Mouse (Mus musculus) hindbrain, postnatal 0 days (tissue): ENCODE measurements around the gene Nyap1. TPM values are rescaled to one million over a fixed set of nuclear protein-coding genes. Genes with fewer than 3 reads are reported as not detected.

Experiments used
- ATAC-seq: fragments of 200-750 bp; cut with Nextera tagmentation; 2 replicates; pipeline ENCODE4 v1.8.0; 2017; ENCODE audit warnings: mild to moderate bottlenecking, moderate TSS enrichment, moderate library complexity
- DNase-seq: peaks from one replicate; pipeline ENCODE4 v3.0.0-alpha.2; 2015; ENCODE audit warnings: low spot score
- H3K27ac ChIP-seq: fragments of 300-500 bp; sonication (generic); 2 replicates; pipeline ENCODE4 v1.5.1; 2014; ENCODE audit warnings: mild to moderate bottlenecking
- H3K27me3 ChIP-seq: fragments of 300-500 bp; sonication (generic); 2 replicates; pipeline ENCODE4 v1.6.1; 2014; ENCODE audit warnings: low read length, mixed read lengths; ENCODE audit not compliant: insufficient read depth
- H3K36me3 ChIP-seq: fragments of 300-500 bp; sonication (generic); 2 replicates; pipeline ENCODE4 v1.6.1; 2014; ENCODE audit warnings: low read length, mixed read lengths; ENCODE audit not compliant: insufficient read depth
- H3K4me1 ChIP-seq: fragments of 300-500 bp; sonication (generic); 2 replicates; pipeline ENCODE4 v1.6.1; 2014; ENCODE audit warnings: antibody characterized with exemption, low read length, mixed read lengths; ENCODE audit not compliant: insufficient read depth
- H3K4me2 ChIP-seq: fragments of 300-500 bp; sonication (generic); 2 replicates; pipeline ENCODE4 v1.6.1; 2014; ENCODE audit warnings: low read depth, mild to moderate bottlenecking, low read length, moderate library complexity, mixed read lengths
- H3K4me3 ChIP-seq: fragments of 300-500 bp; sonication (generic); 2 replicates; pipeline ENCODE4 v1.5.1; 2014; ENCODE audit warnings: low read length
- H3K9ac ChIP-seq: fragments of 300-500 bp; sonication (generic); replicated peaks from 2 replicates; pipeline ENCODE4 v1.6.1; 2014; ENCODE audit warnings: mild to moderate bottlenecking, low read length, moderate library complexity, mixed read lengths
- H3K9me3 ChIP-seq: fragments of 300-500 bp; sonication (generic); 2 replicates; pipeline ENCODE4 v1.6.1; 2016; ENCODE audit warnings: low read length, mixed read lengths
- CTCF ChIP-seq: IDR thresholded peaks from 2 replicates; pipeline ENCODE4 v1.5.1; 2016; ENCODE audit warnings: antibody characterized with exemption, control low read depth, low read depth
- WGBS: fragments of 180-500 bp; shearing (Covaris S2); extraction: QIAGEN DNeasy Blood & Tissue Kit; methylation state at CpG from one replicate; pipeline ENCODE4 v1.1.7; 2014; 5-methylcytosine and 5-hydroxymethylcytosine counted together
- polyA plus RNA-seq: library from polyadenylated mRNA; unstranded; fragments of >200 nt; fragmentation: Nextera tagmentation; extraction: Ambion mirVana; gene quantifications from 2 replicates; pipeline ENCODE4 v1.2.1, GENCODE M21; 2015
- total RNA-seq: library from RNA; depleted of rRNA; stranded (reverse); fragments of >200 nt; gene quantifications from 2 replicates; pipeline ENCODE4 v1.2.3, GENCODE M21; 2014; rRNA removed

The Nyap1 gene
- total and polyA plus RNA-seq, 2 experiments from 2014 or later, result 33.2 to 192 TPM

- Histone ChIP-seq H3K9me3 (no peaks in the 10 kb centered on the region), H3K4me3 (no peak overlapping the region), H3K27ac (no peak overlapping the region), H3K9ac (no peak overlapping the region), H3K36me3 (no peaks in the 10 kb centered on the region), H3K4me1 (no peaks in the 10 kb centered on the region), H3K27me3 (no peaks in the 10 kb centered on the region), H3K4me2 (no peak overlapping the region)
- no peak for TF ChIP-seq CTCF
- ATAC-seq, result no peak
- DNase-seq, result no peak
- WGBS, result 91% methylated on average over 3 of the region's 3 CpGs
Measured at GRCm38 (mm10) chr5:137689974-137690373, 51.4 kb downstream of the Nyap1 start.

GRCm38 (mm10) chr5:137686127-137686790, 55.1 kb downstream of the Nyap1 start:
- H3K4me2 ChIP-seq, result no peak overlapping the region
- no peaks in the 10 kb centered on the region for H3K9me3 ChIP-seq
- ATAC-seq (no peak), DNase-seq (no peak)
- no peaks in the 10 kb centered on the region for H3K27me3 ChIP-seq
- WGBS, result 89% methylated on average over 6 of the region's 6 CpGs
- no peak overlapping the region for H3K27ac ChIP-seq
- no peak overlapping the region for H3K9ac ChIP-seq
- H3K36me3 ChIP-seq, result no peaks in the 10 kb centered on the region
- H3K4me3 ChIP-seq, result no peak overlapping the region
- no peak for TF ChIP-seq CTCF
- peaks cover 5% of the 10 kb centered on the region for H3K4me1 ChIP-seq

DNA sequence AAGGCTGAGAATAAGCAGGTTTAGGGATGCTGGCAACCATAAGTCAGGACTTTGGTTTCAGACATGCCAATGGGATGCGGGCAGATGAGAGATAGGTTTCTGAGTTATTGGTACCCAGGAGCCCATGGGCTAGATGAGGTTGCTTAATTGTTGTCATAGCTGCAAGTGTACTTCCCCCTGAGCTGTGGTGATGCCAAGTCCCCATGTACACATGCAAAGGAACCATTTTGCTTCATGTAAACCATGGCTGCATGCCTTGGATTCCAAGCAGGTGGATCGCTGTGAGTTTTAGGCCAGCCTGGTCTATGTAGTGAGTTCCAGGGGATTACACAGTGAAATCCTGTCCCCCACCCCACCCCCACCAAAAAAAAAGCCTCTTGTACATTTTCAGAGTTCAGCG, 55.8 kb downstream of the Nyap1 start:
- 96% methylated on average over 3 of the region's 3 CpGs for WGBS
- Histone ChIP-seq H3K4me1 (peaks cover 5% of the 10 kb centered on the region), H3K27ac (no peak overlapping the region), H3K9ac (no peak overlapping the region), H3K4me2 (no peak overlapping the region), H3K9me3 (no peaks in the 10 kb centered on the region), H3K36me3 (no peaks in the 10 kb centered on the region), H3K27me3 (no peaks in the 10 kb centered on the region), H3K4me3 (no peak overlapping the region)
- ATAC-seq (no peak), DNase-seq (no peak)
- TF ChIP-seq CTCF, result no peak

GRCm38 (mm10) chr5:137684294-137685123, 56.9 kb downstream of the Nyap1 start, which contains the start of gene Agfg2:
Gene Agfg2 (minus strand): TSS chr5:137684726.
- H3K27ac ChIP-seq, result peak within 1 kb of the TSS; percentile 76
- no peaks in the 10 kb centered on the region for H3K9me3 ChIP-seq
- peak within 1 kb of the TSS; percentile 60 for H3K9ac ChIP-seq
- no peaks in the 10 kb centered on the region for H3K27me3 ChIP-seq
- no peaks in the 10 kb centered on the region for H3K36me3 ChIP-seq
- DNase-seq, result peak; percentile 99
- WGBS, result under 1% methylated on average over 59 of the region's 62 CpGs
- ATAC-seq, result peak; percentile 100
- TF ChIP-seq CTCF, result peak; percentile 46
- H3K4me1 ChIP-seq, result peaks cover 5% of the 10 kb centered on the region
- H3K4me2 ChIP-seq, result peak within 1 kb of the TSS; percentile 96
- H3K4me3 ChIP-seq, result peak within 1 kb of the TSS; percentile 79

- ATAC-seq (no peak), DNase-seq (peak; percentile 57)
- Histone ChIP-seq H3K9ac (peak overlapping the region; percentile 60), H3K4me3 (peak overlapping the region; percentile 79), H3K36me3 (no peaks in the 10 kb centered on the region), H3K9me3 (no peaks in the 10 kb centered on the region), H3K4me1 (peaks cover 5% of the 10 kb centered on the region), H3K27ac (peak overlapping the region; percentile 76), H3K27me3 (no peaks in the 10 kb centered on the region), H3K4me2 (peak overlapping the region; percentile 96)
- 11% methylated on average over 27 of the region's 28 CpGs for WGBS
- TF ChIP-seq CTCF, result no peak
Measured at GRCm38 (mm10) chr5:137683388-137684293, 57.8 kb downstream of the Nyap1 start.

DNA sequence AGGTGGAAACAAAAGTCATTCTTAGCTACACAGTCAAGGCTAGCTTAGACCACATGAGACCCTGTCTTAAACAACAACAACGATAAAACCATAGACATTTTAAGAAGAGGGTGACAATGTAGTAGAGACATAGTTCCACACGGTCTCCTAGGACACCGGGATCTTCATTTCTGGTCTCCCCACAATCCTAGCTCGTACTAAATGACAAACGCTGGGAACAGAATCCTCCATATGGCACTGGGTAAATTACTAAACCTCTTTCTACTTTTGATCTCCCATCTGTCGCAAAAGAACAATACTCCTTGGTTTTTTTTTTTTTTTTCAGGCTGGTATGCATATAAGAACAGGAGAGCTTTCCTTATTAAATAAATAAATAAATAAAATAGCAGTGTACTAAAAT, 58.9 kb downstream of the Nyap1 start:
- Histone ChIP-seq H3K9me3 (no peaks in the 10 kb centered on the region), H3K4me2 (peak overlapping the region; percentile 96), H3K9ac (no peak overlapping the region), H3K36me3 (no peaks in the 10 kb centered on the region), H3K4me1 (peaks cover 5% of the 10 kb centered on the region), H3K27ac (no peak overlapping the region), H3K4me3 (0 out of 2 replicates have a peak overlapping the region, but pooled peaks have one; percentile 79), H3K27me3 (no peaks in the 10 kb centered on the region)
- no peak for DNase-seq
- no peak for ATAC-seq
- 73% methylated on average over 6 of the region's 6 CpGs for WGBS
- TF ChIP-seq CTCF, result no peak

Other genes with a start within 250 kb of the Nyap1 start
- gene Pop7, start 239.1 kb downstream of the Nyap1 start, total RNA-seq, result 62.1 and 83.5 TPM in 2 replicates
- gene Pop7, start 239.1 kb downstream of the Nyap1 start, polyA plus RNA-seq, result 82.2 and 85.3 TPM in 2 replicates
- 20.3 and 21.4 TPM in 2 replicates for gene Gigyf1, start 223.1 kb downstream of the Nyap1 start, total RNA-seq
- 15.1 and 16.2 TPM in 2 replicates for gene Gigyf1, start 223.1 kb downstream of the Nyap1 start, polyA plus RNA-seq
- gene Epo, start 208.4 kb downstream of the Nyap1 start, total RNA-seq, result not detected in 2 replicates
- gene Epo, start 208.4 kb downstream of the Nyap1 start, polyA plus RNA-seq, result not detected in 2 replicates
- gene Gnb2, start 208.1 kb downstream of the Nyap1 start, total RNA-seq, result 1,135 and 1,251 TPM in 2 replicates
- gene Gnb2, start 208.1 kb downstream of the Nyap1 start, polyA plus RNA-seq, result 570 and 592 TPM in 2 replicates
- gene Actl6b, start 188.1 kb downstream of the Nyap1 start, total RNA-seq, result 192 and 253 TPM in 2 replicates
- gene Actl6b, start 188.1 kb downstream of the Nyap1 start, polyA plus RNA-seq, result 204 and 207 TPM in 2 replicates
- 11.1 and 24.2 TPM in 2 replicates for gene Tfr2, start 171.8 kb downstream of the Nyap1 start, total RNA-seq
- 13.5 and 13.7 TPM in 2 replicates for gene Tfr2, start 171.8 kb downstream of the Nyap1 start, polyA plus RNA-seq
- 10.9 and 13.3 TPM in 2 replicates for gene Mospd3, start 140.5 kb downstream of the Nyap1 start, total RNA-seq
- 57.3 and 66.7 TPM in 2 replicates for gene Mospd3, start 140.5 kb downstream of the Nyap1 start, polyA plus RNA-seq
- 22.3 and 26.2 TPM in 2 replicates for gene Pcolce, start 127.8 kb downstream of the Nyap1 start, total RNA-seq
- gene Pcolce, start 127.8 kb downstream of the Nyap1 start, polyA plus RNA-seq, result 21.5 and 22.0 TPM in 2 replicates
- 0.25 and 0.26 TPM in 2 replicates for gene Fbxo24, start 112.6 kb downstream of the Nyap1 start, total RNA-seq
- 0.18 TPM in 1 of 2 replicates, not detected in the other for gene Fbxo24, start 112.6 kb downstream of the Nyap1 start, polyA plus RNA-seq
- gene Lrch4, start 112.5 kb downstream of the Nyap1 start, total RNA-seq, result 9.6 and 10.4 TPM in 2 replicates
- 12.3 and 14.6 TPM in 2 replicates for gene Lrch4, start 112.5 kb downstream of the Nyap1 start, polyA plus RNA-seq
- 3.4 and 4.1 TPM in 2 replicates for gene Gm20605, start 112.4 kb downstream of the Nyap1 start, total RNA-seq
- gene Gm20605, start 112.4 kb downstream of the Nyap1 start, polyA plus RNA-seq, result 4.1 and 5.3 TPM in 2 replicates
- 0.97 and 5.2 TPM in 2 replicates for gene Sap25, start 100.3 kb downstream of the Nyap1 start, total RNA-seq
- 2.9 and 3.7 TPM in 2 replicates for gene Sap25, start 100.3 kb downstream of the Nyap1 start, polyA plus RNA-seq
- gene Irs3, start 95.9 kb downstream of the Nyap1 start, total RNA-seq, result 0.40 and 1.4 TPM in 2 replicates
- 0.36 and 0.39 TPM in 2 replicates for gene Irs3, start 95.9 kb downstream of the Nyap1 start, polyA plus RNA-seq
- 18.7 and 27.0 TPM in 2 replicates for gene Agfg2, start 56.9 kb downstream of the Nyap1 start, total RNA-seq
- gene Agfg2, start 56.9 kb downstream of the Nyap1 start, polyA plus RNA-seq, result 16.4 and 17.5 TPM in 2 replicates
- 383 and 444 TPM in 2 replicates for gene Tsc22d4, start 4.1 kb upstream of the Nyap1 start, total RNA-seq
- gene Tsc22d4, start 4.1 kb upstream of the Nyap1 start, polyA plus RNA-seq, result 251 and 270 TPM in 2 replicates
- gene Ppp1r35, start 37.2 kb upstream of the Nyap1 start, total RNA-seq, result 52.8 and 67.0 TPM in 2 replicates
- gene Ppp1r35, start 37.2 kb upstream of the Nyap1 start, polyA plus RNA-seq, result 35.5 and 37.1 TPM in 2 replicates
- gene Mepce, start 46.0 kb upstream of the Nyap1 start, total RNA-seq, result 40.3 and 49.2 TPM in 2 replicates
- gene Mepce, start 46.0 kb upstream of the Nyap1 start, polyA plus RNA-seq, result 16.8 and 17.1 TPM in 2 replicates
- gene Zcwpw1, start 46.2 kb upstream of the Nyap1 start, total RNA-seq, result 3.8 and 4.9 TPM in 2 replicates
- 11.4 TPM in 2 replicates for gene Zcwpw1, start 46.2 kb upstream of the Nyap1 start, polyA plus RNA-seq
- gene Pilra, start 94.7 kb upstream of the Nyap1 start, total RNA-seq, result 0.07 and 0.47 TPM in 2 replicates
- 0.43 and 0.46 TPM in 2 replicates for gene Pilra, start 94.7 kb upstream of the Nyap1 start, polyA plus RNA-seq
- not detected in 2 replicates for gene Pilrb1, start 116.5 kb upstream of the Nyap1 start, total RNA-seq
- not detected in 2 replicates for gene Pilrb1, start 116.5 kb upstream of the Nyap1 start, polyA plus RNA-seq
- not detected in 2 replicates for gene Pilrb2, start 130.2 kb upstream of the Nyap1 start, total RNA-seq
- not detected in 2 replicates for gene Pilrb2, start 130.2 kb upstream of the Nyap1 start, polyA plus RNA-seq
- 0.16 TPM in 1 of 2 replicates, not detected in the other for gene Cyp3a13, start 180.0 kb upstream of the Nyap1 start, total RNA-seq
- 0.05 TPM in 1 of 2 replicates, not detected in the other for gene Cyp3a13, start 180.0 kb upstream of the Nyap1 start, polyA plus RNA-seq
- 6.0 and 8.4 TPM in 2 replicates for gene Gjc3, start 221.5 kb upstream of the Nyap1 start, total RNA-seq
- gene Gjc3, start 221.5 kb upstream of the Nyap1 start, polyA plus RNA-seq, result 5.8 and 6.6 TPM in 2 replicates
- not detected in 2 replicates for gene Azgp1, start 239.9 kb upstream of the Nyap1 start, total RNA-seq
- not detected in 2 replicates for gene Azgp1, start 239.9 kb upstream of the Nyap1 start, polyA plus RNA-seq